Mouse (Mus musculus) midbrain, embryonic 12.5 days (tissue): Measurements from ENCODE around the gene Bfsp1. TPM values are rescaled to one million over a fixed set of nuclear protein-coding genes. Genes with fewer than 3 reads are reported as not detected.

ENCODE experiments used
- polyA plus RNA-seq: library from polyadenylated mRNA; unstranded; fragments of >200 nt; fragmentation: Nextera tagmentation; extraction: Ambion mirVana; gene quantifications from 2 replicates; pipeline ENCODE4 v1.2.1, GENCODE M21; 2016

Gene Bfsp1
- polyA plus RNA-seq, 1 experiment from 2014 or later = 2.3 TPM

Other genes with a start within 250 kb of the Bfsp1 start
- gene Dstn, start 52.1 kb upstream of the Bfsp1 start, polyA plus RNA-seq = 359 and 373 TPM in 2 replicates
- gene Rrbp1, start 148.1 kb upstream of the Bfsp1 start, polyA plus RNA-seq = 41.0 and 48.7 TPM in 2 replicates
- gene Banf2, start 169.9 kb upstream of the Bfsp1 start, polyA plus RNA-seq = not detected in 2 replicates